Mouse (Mus musculus): ENCODE data around the gene Camk2g. TPM values are rescaled to one million over a fixed set of nuclear protein-coding genes. Genes with fewer than 3 reads are reported as not detected.
A peak's percentile ranks its signal among the peaks of the same experiment; 100 is the strongest.

Camk2g gene
- total RNA-seq, 2 experiments from 2014 or later: 50.4 to 59.5 TPM

- DNase-seq (ENCODE audit: low spot score): no peak
- intact Hi-C loops (cut with DNase I): loop anchor here (10.0 kb wide), 1 partner anchor 251 kb away; no protein-coding TSS in a partner anchor
Measured at GRCm38 (mm10) chr14:20753792-20754191, 40.1 kb downstream of the Camk2g start.

GRCm38 (mm10) chr14:20750503-20750902 lies 43.4 kb downstream of the Camk2g start:
- intact Hi-C loops (cut with DNase I): loop anchor here (10.0 kb wide), 1 partner anchor 254 kb away; no protein-coding TSS in a partner anchor
- no peak for DNase-seq (ENCODE audit: low spot score)

DNA sequence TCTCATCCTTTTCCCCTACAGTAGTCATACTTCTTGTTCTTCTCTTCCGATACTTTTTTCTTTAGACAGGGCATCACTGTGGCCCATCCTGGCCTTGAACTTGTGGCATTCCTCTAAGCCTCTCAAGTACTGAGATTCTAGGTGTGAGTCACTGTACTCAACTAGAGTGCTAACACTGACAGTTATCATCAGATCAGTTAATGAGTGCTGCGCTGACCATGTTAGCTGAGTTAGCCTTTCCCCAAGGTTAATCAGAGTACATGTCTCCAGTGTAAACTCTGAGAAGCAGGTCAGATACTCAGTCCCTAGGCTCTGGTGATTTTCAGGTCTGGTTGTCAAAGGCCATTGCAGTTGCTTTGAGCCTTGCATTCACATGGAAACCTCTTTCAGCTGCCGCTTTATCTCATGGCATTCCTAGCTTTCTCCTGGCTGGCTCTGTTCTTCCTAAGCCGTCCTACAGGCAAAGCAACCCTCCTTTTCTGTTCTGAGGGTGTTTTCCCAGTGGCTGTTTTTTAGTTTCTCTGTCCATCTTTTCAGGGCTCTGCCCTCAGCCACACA lies 44.3 kb downstream of the Camk2g start:
- DNase-seq (ENCODE audit: low spot score): no peak
- intact Hi-C loops (cut with DNase I): loop anchor here (10.0 kb wide), 1 partner anchor 255 kb away; no protein-coding TSS in a partner anchor

- no peak for DNase-seq (ENCODE audit: low spot score)
- intact Hi-C loops (cut with DNase I): no loop called here
Measured at GRCm38 (mm10) chr14:20748388-20748787, 45.5 kb downstream of the Camk2g start.

GRCm38 (mm10) chr14:20746935-20747334 lies 47.0 kb downstream of the Camk2g start:
- intact Hi-C loops (cut with DNase I): no loop called here
- DNase-seq (ENCODE audit: low spot score): no peak

DNA sequence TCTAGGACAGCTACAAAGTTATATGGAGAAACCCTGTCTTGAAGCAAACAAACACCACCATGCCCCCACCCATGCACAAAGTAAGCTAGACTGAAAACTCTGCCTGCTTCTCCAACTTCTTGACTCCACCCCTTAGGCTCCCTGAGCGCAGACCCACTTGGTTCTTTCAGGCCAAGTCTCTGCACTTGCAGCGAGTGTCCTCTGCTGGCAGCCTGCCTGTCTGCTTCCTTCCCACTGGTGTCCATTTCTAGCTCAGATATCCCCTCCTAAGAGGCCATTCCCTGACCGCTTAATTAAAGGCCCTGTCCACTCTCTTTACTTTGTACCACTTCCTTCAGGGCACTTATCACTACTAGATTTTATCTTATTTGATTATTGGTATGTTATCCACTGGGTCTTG lies 50.3 kb downstream of the Camk2g start:
- DNase-seq (ENCODE audit: low spot score): no peak
- intact Hi-C loops (cut with DNase I): no loop called here

GRCm38 (mm10) chr14:20741301-20741700 lies 52.6 kb downstream of the Camk2g start:
- no peak for DNase-seq (ENCODE audit: low spot score)
- intact Hi-C loops (cut with DNase I): no loop called here

- intact Hi-C loops (cut with DNase I): loop anchor here (2.0 kb wide), 1 partner anchor 52 kb away; no protein-coding TSS in a partner anchor
- no peak for DNase-seq (ENCODE audit: low spot score)
Measured at GRCm38 (mm10) chr14:20738511-20738910, 55.4 kb downstream of the Camk2g start.

DNA sequence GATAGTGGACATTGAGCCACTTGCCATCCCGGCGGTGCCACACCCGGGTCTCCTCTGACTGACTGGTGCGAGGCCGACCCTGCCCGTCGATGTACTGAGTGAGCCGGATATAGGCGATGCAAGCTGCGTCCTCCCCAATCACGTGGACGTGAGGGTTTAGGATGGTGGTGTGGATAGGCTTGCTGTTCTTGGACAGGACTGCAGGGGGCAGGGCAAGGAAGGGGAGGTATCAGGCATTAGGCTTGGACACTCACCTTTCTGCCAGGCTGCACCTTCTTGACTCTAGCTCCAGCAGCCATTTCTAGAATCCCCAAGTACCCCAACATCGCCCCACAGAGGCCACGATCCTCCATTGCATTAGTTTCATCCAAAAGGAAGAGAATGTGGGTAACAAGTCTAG lies 56.6 kb downstream of the Camk2g start:
- peak; percentile 37 for DNase-seq (ENCODE audit: low spot score)
- intact Hi-C loops (cut with DNase I): no loop called here

GRCm38 (mm10) chr14:20735892-20736390 lies 57.9 kb downstream of the Camk2g start:
- intact Hi-C loops (cut with DNase I): no loop called here

DNA sequence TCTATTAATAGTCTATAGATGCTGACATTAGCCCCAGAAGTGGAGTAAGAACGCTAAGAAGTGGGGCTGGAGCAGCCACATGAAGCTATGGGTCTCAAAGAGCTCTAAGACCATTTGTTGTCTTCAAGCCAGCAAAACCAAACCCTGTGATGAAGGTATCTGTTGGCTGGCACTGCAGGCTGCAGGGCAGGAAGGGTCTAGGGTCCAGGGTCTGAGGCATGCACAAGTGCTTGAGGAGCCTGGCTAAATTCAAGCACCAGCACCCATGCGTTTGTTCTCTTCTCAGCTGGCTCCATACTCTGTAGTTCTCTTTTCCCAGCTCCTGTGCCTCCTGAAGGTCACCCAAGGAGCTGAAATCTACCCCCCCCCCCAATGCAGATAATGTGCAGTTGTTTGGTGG lies 58.8 kb downstream of the Camk2g start:
- intact Hi-C loops (cut with DNase I): no loop called here

More at GRCm38 (mm10) chr14:20735892-20736390, 57.9 kb downstream of the Camk2g start:
- no peak for DNase-seq (ENCODE audit: low spot score)

GRCm38 (mm10) chr14:20733952-20734774 lies 59.7 kb downstream of the Camk2g start, which contains the start of gene Ndst2:
Gene Ndst2 (minus strand): TSS chr14:20734562.
- DNase-seq (ENCODE audit: low spot score): peak; percentile 85
- intact Hi-C loops (cut with DNase I): no loop called here

More for the DNA sequence above, 58.8 kb downstream of the Camk2g start:
- no peak for DNase-seq (ENCODE audit: low spot score)

- DNase-seq (ENCODE audit: low spot score): no peak
- intact Hi-C loops (cut with DNase I): no loop called here
Measured at GRCm38 (mm10) chr14:20733041-20733951, 60.6 kb downstream of the Camk2g start.

DNA sequence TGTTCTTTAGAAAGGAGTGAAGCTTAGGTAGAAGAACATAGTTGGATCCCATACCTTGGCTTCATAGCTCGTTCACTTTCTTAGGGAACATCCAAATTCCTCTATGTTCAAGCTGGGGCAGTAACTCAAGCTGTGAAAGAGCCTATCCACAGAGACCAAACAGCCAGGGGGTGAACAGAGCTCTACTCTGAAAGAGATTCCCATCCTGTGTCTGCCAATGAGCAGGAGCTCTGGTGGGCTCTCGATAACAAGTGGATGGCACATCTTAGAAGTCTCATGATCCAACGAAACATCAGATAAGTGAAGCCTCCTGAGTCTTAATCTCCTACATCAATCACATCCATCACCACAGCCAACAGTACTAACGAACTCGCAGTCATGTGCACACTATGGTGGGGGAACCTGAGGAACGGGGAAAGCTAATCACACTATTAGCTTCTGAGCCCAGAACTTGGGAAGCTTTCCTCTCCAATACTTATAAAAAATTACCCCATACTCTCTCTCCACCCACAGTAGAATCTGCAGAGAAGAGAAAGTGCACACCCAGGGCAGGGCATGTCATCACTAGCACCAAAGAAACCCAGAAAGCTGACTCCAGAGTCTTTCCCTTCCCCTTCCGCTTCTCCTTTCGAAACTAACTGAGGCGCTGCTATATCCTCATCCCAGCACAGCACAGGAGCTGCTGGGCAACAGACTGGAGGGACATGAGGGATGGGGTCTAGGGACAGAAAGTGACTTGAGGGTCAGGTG lies 62.9 kb downstream of the Camk2g start:
- no peak for DNase-seq (ENCODE audit: low spot score)
- intact Hi-C loops (cut with DNase I): no loop called here

GRCm38 (mm10) chr14:20729871-20730270 lies 64.0 kb downstream of the Camk2g start:
- DNase-seq (ENCODE audit: low spot score): no peak
- intact Hi-C loops (cut with DNase I): no loop called here

DNA sequence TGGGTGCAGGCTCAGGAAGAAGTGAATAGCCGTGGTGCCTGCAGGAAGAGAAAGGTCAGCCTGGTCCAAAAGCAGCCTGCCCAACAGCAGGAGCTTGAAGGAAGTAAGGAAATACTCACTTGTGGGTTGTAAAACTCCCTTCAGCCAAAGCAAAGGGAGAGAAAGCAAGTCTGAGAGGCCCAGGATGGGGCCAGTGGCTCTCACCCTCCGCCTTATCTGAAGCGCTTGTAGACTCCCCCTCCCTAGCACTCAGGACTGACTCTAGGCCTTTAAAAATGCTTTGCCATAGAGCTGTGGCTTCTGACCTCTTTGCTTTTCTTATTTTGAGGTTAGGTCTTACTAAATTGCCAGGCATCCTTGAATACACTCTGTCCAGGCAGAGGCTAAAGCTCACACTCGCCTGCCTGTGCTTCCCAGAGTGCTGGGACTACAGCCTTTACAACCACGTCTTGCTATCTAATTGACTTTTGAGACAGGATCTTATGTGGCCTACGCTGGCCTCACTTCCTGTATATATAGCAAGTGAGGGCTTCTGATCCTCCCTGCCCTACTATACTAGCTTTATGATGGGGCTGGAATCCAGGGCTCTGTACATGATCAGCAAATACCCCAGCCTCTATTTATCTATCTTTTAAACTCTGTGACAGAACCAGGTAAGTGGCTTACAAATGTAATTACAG lies 68.1 kb downstream of the Camk2g start:
- intact Hi-C loops (cut with DNase I): no loop called here

DNA sequence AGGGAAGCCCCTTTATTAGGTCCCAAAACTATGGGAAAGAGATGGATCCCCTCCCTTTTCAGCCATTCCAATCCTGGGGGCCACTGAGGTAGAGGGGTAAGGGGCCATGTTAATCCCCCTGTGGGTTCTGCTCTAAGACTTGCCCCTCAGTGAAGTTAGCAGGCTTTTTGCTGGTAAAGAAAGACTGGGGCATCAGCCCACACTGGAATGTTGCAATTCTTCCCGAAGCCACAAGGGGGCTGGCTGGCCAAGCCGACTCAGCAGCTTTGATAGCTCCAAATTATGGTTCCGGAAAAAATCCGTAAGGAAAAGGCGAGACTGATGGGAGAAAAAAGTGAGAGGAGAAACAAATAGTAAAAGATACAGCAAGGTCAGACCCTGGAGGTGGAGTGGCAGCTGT lies 69.8 kb downstream of the Camk2g start:
- intact Hi-C loops (cut with DNase I): loop anchor here (5.0 kb wide), 1 partner anchor 148 kb away; no protein-coding TSS in a partner anchor

More for the DNA sequence above, 68.1 kb downstream of the Camk2g start:
- DNase-seq (ENCODE audit: low spot score): no peak

DNA sequence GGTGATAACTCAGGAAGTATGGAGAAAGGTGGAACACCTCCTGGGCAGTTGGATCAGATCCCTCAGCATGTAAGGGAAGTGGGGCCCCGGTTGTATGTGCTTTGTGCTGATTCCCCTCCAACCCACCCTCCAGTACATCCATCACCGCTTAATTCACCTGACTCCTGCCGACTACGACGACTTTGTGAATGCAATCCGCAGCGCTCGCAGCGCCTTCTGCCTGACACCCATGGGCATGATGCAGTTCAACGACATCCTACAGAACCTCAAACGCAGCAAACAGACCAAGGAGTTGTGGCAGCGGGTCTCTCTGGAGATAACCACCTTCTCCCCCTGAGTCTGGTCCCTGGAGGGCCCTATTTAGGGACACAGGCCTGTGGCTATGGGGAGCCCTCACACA lies 70.9 kb downstream of the Camk2g start:
- intact Hi-C loops (cut with DNase I): loop anchor here (5.0 kb wide), 1 partner anchor 149 kb away; no protein-coding TSS in a partner anchor

More for the DNA sequence above, 69.8 kb downstream of the Camk2g start:
- DNase-seq (ENCODE audit: low spot score): no peak

More for the DNA sequence above, 70.9 kb downstream of the Camk2g start:
- DNase-seq (ENCODE audit: low spot score): no peak

Measured in heart, postnatal 25 days (tissue).